Mouse (Mus musculus): ENCODE measurements around the gene Ift52. TPM values are rescaled to one million over a fixed set of nuclear protein-coding genes. Genes with fewer than 3 reads are reported as not detected.

The Ift52 gene
- polyA plus RNA-seq, 1 experiment, result 37.5 TPM

GRCm38 (mm10) chr2:162991394-162992083, 25.6 kb upstream of the Ift52 start:
- Histone ChIP-seq H3K4me1 (ENCODE audit: control insufficient read depth, insufficient read depth, low read length) (peaks cover 8% of the 10 kb centered on the region), H3K36me3 (ENCODE audit: control insufficient read depth, insufficient read depth, low read length) (no peaks in the 10 kb centered on the region), H3K27ac (ENCODE audit: insufficient read depth, low read depth, low read length) (peak overlapping the region; percentile 79), H3K4me3 (ENCODE audit: insufficient read depth, low read depth, low read length) (no peak overlapping the region; the same call in 1 of the 2 replicates), H3K27me3 (replicated peaks; ENCODE audit: control insufficient read depth, insufficient read depth, low read length) (no peaks in the 10 kb centered on the region)
- TF ChIP-seq CTCF (conservative IDR thresholded peaks at IDR 0.05; ENCODE audit: insufficient read depth, insufficient read length, low read depth, low read length) (peak; percentile 26; the same call in 1 of the 2 replicates), POLR2A (IDR thresholded peaks at IDR 0.05; ENCODE audit: low read depth, low read length) (no peak)
- DNase-seq, result no peak
- WGBS, result 36% methylated on average over 6 of the region's 6 CpGs

- no peaks in the 10 kb centered on the region for H3K36me3 ChIP-seq (ENCODE audit: control insufficient read depth, insufficient read depth, low read length)
- H3K4me3 ChIP-seq (ENCODE audit: insufficient read depth, low read depth, low read length), result no peak overlapping the region
- TF ChIP-seq POLR2A (IDR thresholded peaks at IDR 0.05; ENCODE audit: low read depth, low read length) (no peak), CTCF (conservative IDR thresholded peaks at IDR 0.05; ENCODE audit: insufficient read depth, insufficient read length, low read depth, low read length) (no peak)
- H3K4me1 ChIP-seq (ENCODE audit: control insufficient read depth, insufficient read depth, low read length), result peaks cover 3% of the 10 kb centered on the region; the same call in 1 of the 2 replicates
- peak; percentile 88 for DNase-seq
- no peaks in the 10 kb centered on the region for H3K27me3 ChIP-seq (replicated peaks; ENCODE audit: control insufficient read depth, insufficient read depth, low read length)
- H3K27ac ChIP-seq (ENCODE audit: insufficient read depth, low read depth, low read length), result peak overlapping the region; percentile 89
Observed at GRCm38 (mm10) chr2:162992084-162992437, 25.1 kb upstream of the Ift52 start.

- H3K27ac ChIP-seq (ENCODE audit: insufficient read depth, low read depth, low read length), result 0 out of 2 replicates have a peak overlapping the region, but pooled peaks have one; percentile 27
- WGBS, result 53% methylated on average over 9 of the region's 9 CpGs
Observed at GRCm38 (mm10) chr2:162993881-162994616, 23.1 kb upstream of the Ift52 start.

GRCm38 (mm10) chr2:162998528-162999230, 18.5 kb upstream of the Ift52 start:
- Histone ChIP-seq H3K27me3 (replicated peaks; ENCODE audit: control insufficient read depth, insufficient read depth, low read length) (no peaks in the 10 kb centered on the region), H3K4me1 (ENCODE audit: control insufficient read depth, insufficient read depth, low read length) (no peaks in the 10 kb centered on the region), H3K4me3 (ENCODE audit: insufficient read depth, low read depth, low read length) (no peak overlapping the region), H3K36me3 (ENCODE audit: control insufficient read depth, insufficient read depth, low read length) (peaks cover under 1% of the 10 kb centered on the region; the same call in 1 of the 2 replicates), H3K27ac (ENCODE audit: insufficient read depth, low read depth, low read length) (no peak overlapping the region)
- TF ChIP-seq CTCF (conservative IDR thresholded peaks at IDR 0.05; ENCODE audit: insufficient read depth, insufficient read length, low read depth, low read length), result peak; percentile 86
- TF ChIP-seq POLR2A (IDR thresholded peaks at IDR 0.05; ENCODE audit: low read depth, low read length), result no peak
- DNase-seq, result peak; percentile 65
- 31% methylated on average over 18 of the region's 18 CpGs for WGBS

More at GRCm38 (mm10) chr2:162993881-162994616, 23.1 kb upstream of the Ift52 start:
- H3K4me1 ChIP-seq (ENCODE audit: control insufficient read depth, insufficient read depth, low read length), result peaks cover 3% of the 10 kb centered on the region; the same call in 1 of the 2 replicates
- no peak overlapping the region for H3K4me3 ChIP-seq (ENCODE audit: insufficient read depth, low read depth, low read length)
- H3K36me3 ChIP-seq (ENCODE audit: control insufficient read depth, insufficient read depth, low read length), result no peaks in the 10 kb centered on the region; the same call in 1 of the 2 replicates
- DNase-seq, result peak; percentile 85
- TF ChIP-seq POLR2A (IDR thresholded peaks at IDR 0.05; ENCODE audit: low read depth, low read length), result no peak
- no peak for TF ChIP-seq CTCF (conservative IDR thresholded peaks at IDR 0.05; ENCODE audit: insufficient read depth, insufficient read length, low read depth, low read length)
- H3K27me3 ChIP-seq (replicated peaks; ENCODE audit: control insufficient read depth, insufficient read depth, low read length), result no peaks in the 10 kb centered on the region

GRCm38 (mm10) chr2:162999744-163000143, 17.4 kb upstream of the Ift52 start:
- H3K36me3 ChIP-seq (ENCODE audit: control insufficient read depth, insufficient read depth, low read length), result peaks cover 2% of the 10 kb centered on the region; the same call in 1 of the 2 replicates
- no peaks in the 10 kb centered on the region for H3K4me1 ChIP-seq (ENCODE audit: control insufficient read depth, insufficient read depth, low read length)
- WGBS, result 34% methylated on average over 3 of the region's 3 CpGs
- no peak overlapping the region for H3K27ac ChIP-seq (ENCODE audit: insufficient read depth, low read depth, low read length)
- H3K27me3 ChIP-seq (replicated peaks; ENCODE audit: control insufficient read depth, insufficient read depth, low read length), result no peaks in the 10 kb centered on the region
- peak; percentile 68 for DNase-seq
- H3K4me3 ChIP-seq (ENCODE audit: insufficient read depth, low read depth, low read length), result no peak overlapping the region
- TF ChIP-seq POLR2A (IDR thresholded peaks at IDR 0.05; ENCODE audit: low read depth, low read length) (no peak), CTCF (conservative IDR thresholded peaks at IDR 0.05; ENCODE audit: insufficient read depth, insufficient read length, low read depth, low read length) (peak; percentile 74)

GRCm38 (mm10) chr2:163001071-163001470, 16.1 kb upstream of the Ift52 start:
- no peak for DNase-seq
- Histone ChIP-seq H3K36me3 (ENCODE audit: control insufficient read depth, insufficient read depth, low read length) (peaks cover 2% of the 10 kb centered on the region; the same call in 1 of the 2 replicates), H3K27me3 (replicated peaks; ENCODE audit: control insufficient read depth, insufficient read depth, low read length) (no peaks in the 10 kb centered on the region), H3K27ac (ENCODE audit: insufficient read depth, low read depth, low read length) (no peak overlapping the region), H3K4me1 (ENCODE audit: control insufficient read depth, insufficient read depth, low read length) (no peaks in the 10 kb centered on the region), H3K4me3 (ENCODE audit: insufficient read depth, low read depth, low read length) (no peak overlapping the region)
- TF ChIP-seq POLR2A (IDR thresholded peaks at IDR 0.05; ENCODE audit: low read depth, low read length) (no peak), CTCF (conservative IDR thresholded peaks at IDR 0.05; ENCODE audit: insufficient read depth, insufficient read length, low read depth, low read length) (no peak)
- 82% methylated on average over 1 of the region's 1 CpGs for WGBS
